Mouse (Mus musculus) liver, embryonic 13.5 days (tissue): Measurements from ENCODE around the gene Ttc24. TPM values are rescaled to one million over a fixed set of nuclear protein-coding genes. Genes with fewer than 3 reads are reported as not detected.

Source experiments
- ATAC-seq: fragments of 200-750 bp; cut with Nextera tagmentation; 2 replicates; pipeline ENCODE4 v1.8.0; 2017; ENCODE audit warnings: low read depth, mild to moderate bottlenecking, moderate number of reproducible peaks, moderate library complexity
- DNase-seq: peaks from one replicate; pipeline ENCODE4 v3.0.0; 2022
- H3K27ac ChIP-seq: fragments of 300-500 bp; sonication (generic); 2 replicates; pipeline ENCODE4 v1.5.1; 2015; ENCODE audit warnings: moderate library complexity, mild to moderate bottlenecking, inconsistent platforms
- H3K27me3 ChIP-seq: fragments of 300-500 bp; sonication (generic); 2 replicates; pipeline ENCODE4 v1.6.1; 2015; ENCODE audit warnings: mild to moderate bottlenecking, inconsistent platforms
- H3K36me3 ChIP-seq: fragments of 300-500 bp; sonication (generic); 2 replicates; pipeline ENCODE4 v1.6.1; 2015; ENCODE audit warnings: mild to moderate bottlenecking, inconsistent platforms
- H3K4me1 ChIP-seq: fragments of 300-500 bp; sonication (generic); replicated peaks from 2 replicates; pipeline ENCODE4 v1.6.1; 2015; ENCODE audit warnings: inconsistent platforms
- H3K4me2 ChIP-seq: fragments of 300-500 bp; sonication (generic); 2 replicates; pipeline ENCODE4 v1.6.1; 2015; ENCODE audit warnings: inconsistent platforms, mild to moderate bottlenecking, moderate library complexity
- H3K4me3 ChIP-seq: fragments of 300-500 bp; sonication (generic); replicated peaks from 2 replicates; pipeline ENCODE4 v1.5.1; 2015; ENCODE audit warnings: mild to moderate bottlenecking, inconsistent platforms
- H3K9ac ChIP-seq: fragments of 300-500 bp; sonication (generic); 2 replicates; pipeline ENCODE4 v1.6.1; 2015; ENCODE audit warnings: mild to moderate bottlenecking, inconsistent platforms
- H3K9me3 ChIP-seq: fragments of 300-500 bp; sonication (generic); replicated peaks from 2 replicates; pipeline ENCODE4 v1.6.1; 2016; ENCODE audit warnings: inconsistent platforms
- WGBS: fragments of 180-500 bp; shearing (Covaris S2); methylation state at CpG from one replicate; pipeline ENCODE4 v1.1.7; 2015; ENCODE audit not compliant: insufficient replicate concordance; 5-methylcytosine and 5-hydroxymethylcytosine counted together
- polyA plus RNA-seq: library from polyadenylated mRNA; unstranded; fragments of >200 nt; fragmentation: Nextera tagmentation; extraction: Ambion mirVana; gene quantifications from 2 replicates; pipeline ENCODE4 v1.2.1, GENCODE M21; 2015

Gene Ttc24
- not detected in 2 replicates for polyA plus RNA-seq

GRCm38 (mm10) chr3:88078204-88078603, at the start of gene Ttc24:
TSS of gene Ttc24 (minus strand) at chr3:88078304.
- Histone ChIP-seq H3K9ac (no peak within 1 kb of the TSS), H3K27ac (no peak within 1 kb of the TSS), H3K4me1 (peaks cover 15% of the 10 kb centered on the region), H3K4me2 (no peak within 1 kb of the TSS), H3K27me3 (peaks cover 19% of the 10 kb centered on the region; the same call in 1 of the 2 replicates), H3K9me3 (no peaks in the 10 kb centered on the region), H3K36me3 (no peaks in the 10 kb centered on the region), H3K4me3 (no peak within 1 kb of the TSS)
- ATAC-seq (no peak), DNase-seq (no peak)
- 70% methylated on average over 4 of the region's 4 CpGs for WGBS

- no peak for ATAC-seq
- Histone ChIP-seq H3K4me3 (no peak overlapping the region), H3K4me2 (no peak overlapping the region), H3K27me3 (no peaks in the 10 kb centered on the region), H3K9ac (no peak overlapping the region), H3K36me3 (no peaks in the 10 kb centered on the region), H3K4me1 (no peaks in the 10 kb centered on the region), H3K27ac (no peak overlapping the region), H3K9me3 (no peaks in the 10 kb centered on the region)
- 42% methylated on average over 3 of the region's 3 CpGs for WGBS
- DNase-seq: no peak
Observed at GRCm38 (mm10) chr3:88127636-88128035, 49.5 kb upstream of the Ttc24 start.

- H3K4me3 ChIP-seq: no peak overlapping the region
- H3K4me2 ChIP-seq: no peak overlapping the region
- no peak overlapping the region for H3K27ac ChIP-seq
- ATAC-seq: no peak
- DNase-seq: no peak
- no peaks in the 10 kb centered on the region for H3K27me3 ChIP-seq
- 74% methylated on average over 7 of the region's 7 CpGs for WGBS
- H3K4me1 ChIP-seq: no peaks in the 10 kb centered on the region
- H3K36me3 ChIP-seq: no peaks in the 10 kb centered on the region
- H3K9ac ChIP-seq: no peak overlapping the region
- no peaks in the 10 kb centered on the region for H3K9me3 ChIP-seq
Observed at GRCm38 (mm10) chr3:88126181-88126580, 48.1 kb upstream of the Ttc24 start.

GRCm38 (mm10) chr3:88125195-88125594, 47.1 kb upstream of the Ttc24 start:
- WGBS: 23% methylated on average over 4 of the region's 4 CpGs
- ATAC-seq: no peak
- Histone ChIP-seq H3K27me3 (no peaks in the 10 kb centered on the region), H3K4me3 (no peak overlapping the region), H3K27ac (no peak overlapping the region), H3K9me3 (no peaks in the 10 kb centered on the region), H3K36me3 (peaks cover 8% of the 10 kb centered on the region), H3K4me2 (no peak overlapping the region), H3K4me1 (no peaks in the 10 kb centered on the region), H3K9ac (no peak overlapping the region)
- DNase-seq: no peak

GRCm38 (mm10) chr3:88121164-88122131, 43.3 kb upstream of the Ttc24 start:
- 75% methylated on average over 14 of the region's 14 CpGs for WGBS
- DNase-seq (no peak), ATAC-seq (no peak; the same call in 1 of the 2 replicates)
- no peak overlapping the region for H3K4me2 ChIP-seq
- peaks cover 36% of the 10 kb centered on the region for H3K36me3 ChIP-seq
- H3K4me1 ChIP-seq: no peaks in the 10 kb centered on the region
- H3K27me3 ChIP-seq: no peaks in the 10 kb centered on the region
- no peak overlapping the region for H3K9ac ChIP-seq
- H3K27ac ChIP-seq: no peak overlapping the region
- H3K4me3 ChIP-seq: no peak overlapping the region
- no peaks in the 10 kb centered on the region for H3K9me3 ChIP-seq

- Histone ChIP-seq H3K4me3 (no peak overlapping the region), H3K27ac (no peak overlapping the region), H3K4me2 (no peak overlapping the region), H3K9ac (no peak overlapping the region), H3K4me1 (no peaks in the 10 kb centered on the region), H3K27me3 (no peaks in the 10 kb centered on the region), H3K9me3 (no peaks in the 10 kb centered on the region), H3K36me3 (peaks cover 46% of the 10 kb centered on the region)
- no peak; the same call in 1 of the 2 replicates for ATAC-seq
- no peak for DNase-seq
- 78% methylated on average over 19 of the region's 19 CpGs for WGBS
Observed at GRCm38 (mm10) chr3:88120117-88120651, 42.1 kb upstream of the Ttc24 start.

GRCm38 (mm10) chr3:88114396-88114795, 36.3 kb upstream of the Ttc24 start:
- WGBS: 86% methylated on average over 12 of the region's 12 CpGs
- H3K4me2 ChIP-seq: no peak overlapping the region
- H3K36me3 ChIP-seq: peaks cover 85% of the 10 kb centered on the region
- H3K9ac ChIP-seq: no peak overlapping the region
- H3K4me3 ChIP-seq: no peak overlapping the region
- H3K4me1 ChIP-seq: no peaks in the 10 kb centered on the region
- ATAC-seq: no peak
- no peak for DNase-seq
- H3K9me3 ChIP-seq: no peaks in the 10 kb centered on the region
- H3K27me3 ChIP-seq: no peaks in the 10 kb centered on the region
- H3K27ac ChIP-seq: no peak overlapping the region

- 87% methylated on average over 6 of the region's 6 CpGs for WGBS
- Histone ChIP-seq H3K4me3 (no peak overlapping the region), H3K36me3 (peaks cover 92% of the 10 kb centered on the region), H3K27me3 (no peaks in the 10 kb centered on the region), H3K27ac (no peak overlapping the region), H3K9ac (no peak overlapping the region), H3K9me3 (no peaks in the 10 kb centered on the region), H3K4me2 (no peak overlapping the region), H3K4me1 (no peaks in the 10 kb centered on the region)
- no peak for DNase-seq
- no peak for ATAC-seq
Observed at GRCm38 (mm10) chr3:88109126-88109525, 31.0 kb upstream of the Ttc24 start.

- no peak for ATAC-seq
- H3K4me2 ChIP-seq: no peak overlapping the region
- WGBS: 85% methylated on average over 4 of the region's 4 CpGs
- no peaks in the 10 kb centered on the region for H3K27me3 ChIP-seq
- H3K9me3 ChIP-seq: no peaks in the 10 kb centered on the region
- no peak overlapping the region for H3K9ac ChIP-seq
- no peak overlapping the region for H3K27ac ChIP-seq
- peaks cover 94% of the 10 kb centered on the region for H3K36me3 ChIP-seq
- H3K4me3 ChIP-seq: no peak overlapping the region
- H3K4me1 ChIP-seq: no peaks in the 10 kb centered on the region
- no peak for DNase-seq
Observed at GRCm38 (mm10) chr3:88106126-88106525, 28.0 kb upstream of the Ttc24 start.

GRCm38 (mm10) chr3:88102611-88103010, 24.5 kb upstream of the Ttc24 start:
- no peak overlapping the region for H3K4me2 ChIP-seq
- no peaks in the 10 kb centered on the region for H3K9me3 ChIP-seq
- peak overlapping the region; percentile 39; the same call in 1 of the 2 replicates for H3K27ac ChIP-seq
- H3K9ac ChIP-seq: no peak overlapping the region
- H3K4me3 ChIP-seq: no peak overlapping the region
- DNase-seq (no peak), ATAC-seq (no peak)
- WGBS: 55% methylated on average over 6 of the region's 6 CpGs
- H3K4me1 ChIP-seq: no peaks in the 10 kb centered on the region
- peaks cover 91% of the 10 kb centered on the region for H3K36me3 ChIP-seq
- H3K27me3 ChIP-seq: no peaks in the 10 kb centered on the region

GRCm38 (mm10) chr3:88102196-88102595, 24.1 kb upstream of the Ttc24 start:
- Histone ChIP-seq H3K4me2 (no peak overlapping the region), H3K4me3 (no peak overlapping the region), H3K4me1 (no peaks in the 10 kb centered on the region), H3K27me3 (no peaks in the 10 kb centered on the region), H3K9ac (no peak overlapping the region), H3K36me3 (peaks cover 91% of the 10 kb centered on the region), H3K27ac (peak overlapping the region; percentile 39; the same call in 1 of the 2 replicates), H3K9me3 (no peaks in the 10 kb centered on the region)
- 71% methylated on average over 6 of the region's 6 CpGs for WGBS
- ATAC-seq (no peak; the same call in 1 of the 2 replicates), DNase-seq (no peak)
